Mouse (Mus musculus) heart, postnatal 4 days (tissue): ENCODE measurements around the gene Tll2. TPM values are rescaled to one million over a fixed set of nuclear protein-coding genes. Genes with fewer than 3 reads are reported as not detected.

Experiments
- DNase-seq: peaks from one replicate; pipeline ENCODE4 v3.0.0; 2021
- total RNA-seq, 2 experiments: library from RNA; stranded (reverse); gene quantifications; 2 replicates each; pipeline ENCODE4 v1.2.3; 2021

The Tll2 gene
- total RNA-seq, 2 experiments from 2014 or later: 2.3 to 2.4 TPM

- DNase-seq: peak; percentile 29
Measured at GRCm38 (mm10) chr19:41154681-41155080, 52.0 kb downstream of the Tll2 start.

DNA sequence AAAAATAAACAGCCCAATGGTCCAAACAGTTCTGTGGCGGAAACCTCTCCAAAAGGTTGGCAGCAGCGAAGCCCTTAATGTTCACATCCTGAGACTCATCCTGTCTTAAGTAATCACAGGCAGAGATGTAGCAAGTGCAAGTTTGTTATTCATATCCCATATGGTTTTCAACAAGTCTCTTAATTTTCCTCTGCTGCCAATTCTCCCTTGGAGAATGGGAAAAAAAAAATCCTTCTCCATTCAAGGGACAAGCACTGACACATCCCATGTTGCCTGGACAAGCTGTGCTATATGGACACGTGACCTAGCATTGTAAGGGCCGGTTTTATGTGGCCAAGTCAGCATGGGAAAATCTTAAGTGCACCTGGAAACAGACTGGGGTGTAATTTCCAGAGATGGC is 54.2 kb downstream of the Tll2 start:
- DNase-seq: peak; percentile 17

- no peak for DNase-seq
Measured at GRCm38 (mm10) chr19:41152016-41152370, 54.6 kb downstream of the Tll2 start.

DNA sequence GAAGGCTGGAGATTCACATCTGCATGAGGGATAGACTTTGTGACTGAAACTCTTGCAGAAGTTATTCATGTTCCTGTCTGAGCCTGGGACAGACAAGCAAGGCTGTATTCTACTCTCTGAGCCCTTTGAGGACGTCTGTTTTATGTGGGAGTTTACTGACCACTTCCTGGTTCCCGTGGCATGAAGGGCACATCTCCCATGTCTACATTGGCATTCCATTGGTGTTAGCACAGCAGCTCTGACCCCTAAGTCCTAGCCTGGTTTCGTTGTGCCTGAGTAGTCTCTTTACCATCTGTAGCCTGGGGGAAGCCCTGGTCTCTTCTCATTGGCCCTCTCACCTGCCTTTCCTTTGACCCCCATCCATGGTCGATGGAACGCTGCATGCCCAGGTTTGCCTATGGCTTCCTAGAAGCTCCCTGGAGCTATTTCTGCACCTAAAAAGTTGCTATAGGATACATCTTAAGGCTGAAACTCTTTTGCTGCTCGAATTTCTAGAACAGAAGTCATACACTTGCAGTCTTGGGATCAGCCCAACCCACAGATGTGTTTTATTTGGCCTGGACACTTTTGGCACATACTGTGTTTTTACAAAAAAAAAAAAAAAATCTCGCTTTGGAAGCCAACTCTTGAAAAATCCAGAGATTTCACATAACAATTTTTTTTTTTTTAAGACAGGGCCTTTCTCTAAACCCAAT is 55.2 kb downstream of the Tll2 start:
- peak; percentile 24 for DNase-seq

- no peak for DNase-seq
Measured at GRCm38 (mm10) chr19:41140961-41141360, 65.7 kb downstream of the Tll2 start.

GRCm38 (mm10) chr19:41139629-41140028 is 67.0 kb downstream of the Tll2 start:
- DNase-seq: peak; percentile 45

DNA sequence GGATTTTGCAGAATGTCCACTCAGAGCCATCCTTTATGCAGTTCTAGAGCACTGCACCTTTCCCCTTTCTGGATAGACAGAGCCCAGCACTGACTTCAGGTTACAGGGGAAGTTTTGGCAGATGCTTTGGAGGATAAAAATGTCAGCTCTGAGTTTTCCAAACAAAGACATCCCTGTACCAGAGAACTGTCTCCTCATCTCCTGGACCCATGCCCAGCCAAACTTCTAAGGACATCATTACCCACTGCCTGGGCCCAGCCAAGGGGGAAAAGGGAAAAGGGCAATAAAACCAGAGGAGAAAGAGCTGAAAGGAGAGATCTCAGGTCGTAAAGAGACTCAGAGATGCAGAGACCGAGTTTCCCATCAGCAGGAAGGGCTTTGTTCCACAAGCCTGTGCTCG is 83.6 kb downstream of the Tll2 start:
- DNase-seq: no peak

- no peak for DNase-seq
Measured at GRCm38 (mm10) chr19:41119924-41120323, 86.7 kb downstream of the Tll2 start.

DNA sequence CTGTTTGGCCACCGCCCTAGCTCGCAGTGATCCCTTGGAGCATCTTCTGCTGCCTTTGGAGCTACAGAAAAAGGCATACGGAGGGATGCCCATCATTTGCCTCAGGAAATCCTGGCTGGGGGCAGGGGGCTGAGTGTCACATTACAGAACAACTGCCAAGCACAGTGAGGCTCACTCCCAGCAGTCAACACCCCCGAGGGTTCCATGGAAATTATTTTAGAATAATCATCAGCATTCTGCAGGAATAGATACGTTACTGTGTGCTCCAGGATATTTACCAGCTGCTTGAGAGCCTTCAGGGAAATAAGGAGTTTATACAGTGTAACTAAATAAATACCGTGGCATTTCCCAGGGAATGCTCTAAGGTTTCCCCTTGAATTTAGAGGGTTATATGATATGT is 88.3 kb downstream of the Tll2 start:
- DNase-seq: peak; percentile 18

DNA sequence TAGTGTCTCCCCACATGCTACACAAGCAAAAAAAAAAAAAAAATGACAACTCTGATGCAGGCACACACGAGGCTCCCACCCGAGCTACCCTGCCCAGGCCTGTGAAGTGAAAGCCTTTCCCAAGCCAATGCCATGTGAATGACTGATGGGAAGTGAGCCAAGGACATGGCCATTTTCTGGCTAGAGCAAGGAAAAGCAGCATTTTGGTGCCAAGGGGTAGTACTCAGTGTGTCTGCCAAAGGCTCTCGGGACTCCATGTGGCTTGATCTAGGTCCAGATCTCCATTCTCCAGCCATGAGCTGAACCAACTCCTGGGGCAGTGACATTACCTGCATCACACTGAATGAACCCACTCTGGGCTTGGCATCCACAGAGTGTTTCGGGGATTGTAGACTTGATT is 89.3 kb downstream of the Tll2 start:
- DNase-seq: no peak

DNA sequence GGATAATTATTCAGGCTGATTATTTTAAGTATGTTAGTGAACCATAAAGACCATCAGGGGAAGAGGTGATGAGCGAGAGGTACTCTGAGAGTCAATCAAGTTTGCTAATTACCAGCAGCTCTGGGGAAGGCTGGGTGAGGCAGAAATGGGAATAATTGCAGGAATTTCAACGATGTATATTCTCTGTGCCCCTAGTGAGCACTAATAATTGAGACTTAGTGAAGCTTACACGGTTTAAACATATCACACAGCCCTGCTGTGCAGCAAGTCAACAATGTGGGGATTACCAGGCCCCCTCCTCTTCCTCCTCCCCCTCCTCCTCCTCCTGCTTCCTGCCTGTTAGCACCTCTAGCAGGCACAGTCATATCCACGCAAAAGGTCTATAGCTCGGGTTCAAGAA is 92.0 kb downstream of the Tll2 start:
- DNase-seq: no peak

GRCm38 (mm10) chr19:41113911-41114531 is 92.6 kb downstream of the Tll2 start:
- DNase-seq: no peak

DNA sequence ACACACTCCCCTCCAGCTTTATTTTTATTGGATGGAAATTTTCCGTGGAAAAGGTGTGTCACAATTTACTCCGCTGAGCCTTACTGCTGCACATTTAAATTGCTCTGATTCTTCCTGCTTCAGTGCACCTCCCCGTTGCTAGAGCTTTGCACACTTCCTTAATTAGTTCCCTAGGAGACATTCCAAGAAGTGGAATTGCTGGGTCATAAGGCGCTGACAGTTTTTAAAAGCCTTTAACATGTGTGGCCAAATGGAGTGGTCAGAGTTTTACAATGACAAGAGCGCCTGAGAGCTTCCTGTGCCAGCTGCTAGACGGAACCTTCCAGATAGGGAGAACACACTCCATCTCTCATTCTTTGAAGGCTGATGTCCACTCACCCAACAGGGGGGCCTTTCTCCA is 94.0 kb downstream of the Tll2 start:
- no peak for DNase-seq

DNA sequence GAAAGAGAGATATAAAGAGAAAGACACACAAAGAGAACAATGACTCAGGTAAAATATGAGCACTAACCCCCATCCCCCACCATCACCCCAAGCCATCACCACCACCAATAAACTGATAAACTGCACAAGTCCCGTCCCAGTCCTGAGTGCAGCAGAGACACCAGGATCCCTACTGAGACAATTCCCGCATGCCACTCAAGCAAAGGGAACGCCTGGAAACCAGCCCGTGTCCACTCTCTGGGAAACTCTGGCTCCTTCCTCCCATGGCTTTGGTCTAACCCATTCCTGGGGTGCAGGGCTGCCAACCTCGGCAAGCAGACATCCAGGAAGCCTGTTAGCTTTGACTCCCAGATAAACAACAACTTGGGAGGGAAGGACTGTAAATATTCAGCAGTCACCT is 96.6 kb downstream of the Tll2 start:
- DNase-seq: no peak

- DNase-seq: no peak
Measured at GRCm38 (mm10) chr19:41109496-41109895, 97.1 kb downstream of the Tll2 start.

GRCm38 (mm10) chr19:41108666-41109065 is 98.0 kb downstream of the Tll2 start:
- no peak for DNase-seq

- DNase-seq: no peak
Measured at GRCm38 (mm10) chr19:41107530-41107929, 99.1 kb downstream of the Tll2 start.

GRCm38 (mm10) chr19:41104922-41105321 is 101.7 kb downstream of the Tll2 start:
- DNase-seq: peak; percentile 33

DNA sequence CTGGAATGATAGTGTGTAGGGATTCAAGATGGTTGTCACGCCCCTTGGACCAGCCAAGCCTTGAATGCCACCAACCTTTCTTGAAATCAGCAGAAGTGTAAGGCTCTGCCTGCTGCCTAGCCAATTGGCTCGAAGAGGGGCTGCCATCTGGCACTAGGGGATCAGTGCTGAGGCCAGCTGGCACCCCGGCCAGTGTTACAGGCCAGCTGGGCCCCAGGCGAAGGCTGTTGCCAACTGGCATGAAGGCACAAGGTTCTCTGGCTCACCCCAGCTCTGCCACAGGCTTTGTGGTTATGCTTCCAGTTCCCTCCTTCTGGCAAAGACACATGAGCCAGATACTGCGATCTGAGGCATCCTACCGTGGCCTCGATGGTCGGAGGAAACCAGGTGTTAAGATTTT is 105.2 kb downstream of the Tll2 start:
- DNase-seq: peak; percentile 28

DNA sequence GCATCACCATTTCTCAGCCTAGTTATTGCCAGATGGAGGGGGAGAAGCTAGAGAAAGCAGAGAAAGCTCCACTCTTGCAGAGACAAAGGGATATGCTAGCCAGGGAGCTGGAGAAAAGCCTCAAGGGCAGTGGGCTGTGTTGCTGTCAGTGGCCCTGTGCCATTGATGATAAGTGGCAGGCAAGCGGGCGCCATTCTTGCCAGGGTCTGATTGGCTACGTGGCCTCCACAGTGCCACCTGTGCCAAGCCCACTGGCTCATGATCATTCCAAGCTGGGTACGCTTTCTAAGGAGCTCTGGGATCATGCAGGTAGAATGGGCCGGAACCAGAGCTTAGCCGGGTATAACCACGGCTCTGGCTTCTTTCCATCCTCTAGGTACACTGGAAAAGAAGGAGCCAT is 105.8 kb downstream of the Tll2 start:
- no peak for DNase-seq

DNA sequence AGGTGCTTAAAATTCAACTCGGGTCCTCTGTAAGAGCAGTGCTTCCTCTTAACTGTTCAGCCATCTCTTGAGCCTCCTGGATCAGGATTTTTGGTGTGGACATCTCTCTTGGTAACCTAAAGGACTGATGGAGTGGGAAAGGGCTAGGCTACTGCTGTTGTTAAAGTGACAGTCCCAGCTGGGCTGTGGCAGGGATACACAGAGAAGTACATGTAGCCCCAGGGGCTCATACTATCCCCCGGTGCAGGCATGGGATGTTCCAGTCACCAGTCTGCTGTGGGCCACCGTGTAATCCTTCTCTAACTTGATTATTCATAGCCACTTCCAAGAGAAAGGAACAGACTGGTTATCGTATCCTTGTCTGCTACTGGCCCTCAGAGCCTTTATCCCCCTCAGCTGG is 109.6 kb downstream of the Tll2 start:
- DNase-seq: no peak

- DNase-seq: no peak
Measured at GRCm38 (mm10) chr19:41091901-41092300, 114.7 kb downstream of the Tll2 start.

DNA sequence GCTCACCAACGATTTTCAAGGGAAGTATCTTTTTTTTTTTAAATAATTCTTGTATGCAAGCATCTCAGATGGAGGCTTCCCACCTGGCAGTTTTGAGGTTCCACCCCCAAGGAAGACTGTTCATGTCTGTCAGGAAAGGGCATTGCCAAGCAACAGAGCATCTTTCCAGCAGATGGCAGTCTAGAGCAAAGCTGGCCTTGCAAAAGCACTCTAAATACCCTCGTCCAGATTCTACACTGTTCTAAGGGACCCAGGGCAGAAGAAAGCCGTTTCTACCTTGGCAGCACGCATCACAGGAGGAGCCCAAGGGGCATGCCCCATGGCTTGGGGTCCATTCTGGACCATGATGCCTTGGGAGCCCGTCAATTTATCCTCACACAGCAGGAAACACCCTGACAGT is 116.8 kb downstream of the Tll2 start:
- DNase-seq: peak; percentile 70

DNA sequence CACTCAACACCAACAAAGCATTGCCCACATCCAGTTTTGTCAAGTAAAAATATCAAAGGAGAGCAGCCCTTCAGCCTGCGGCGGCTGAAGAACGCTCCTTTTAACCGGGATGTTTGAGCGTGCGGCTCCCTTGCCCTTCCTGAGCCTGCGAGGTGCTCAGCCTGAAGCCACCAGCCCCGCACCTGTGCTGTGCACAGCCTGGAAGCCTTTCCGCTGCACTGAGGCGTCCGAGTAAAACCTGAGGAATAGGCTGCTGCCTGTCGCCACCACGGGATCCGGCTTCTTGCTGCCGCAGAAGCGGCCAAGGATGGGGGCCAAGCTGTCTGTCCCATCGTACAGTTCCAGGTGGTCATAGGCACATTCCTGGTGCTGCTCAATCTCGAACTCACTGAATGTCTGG is 118.1 kb downstream of the Tll2 start:
- no peak for DNase-seq

DNA sequence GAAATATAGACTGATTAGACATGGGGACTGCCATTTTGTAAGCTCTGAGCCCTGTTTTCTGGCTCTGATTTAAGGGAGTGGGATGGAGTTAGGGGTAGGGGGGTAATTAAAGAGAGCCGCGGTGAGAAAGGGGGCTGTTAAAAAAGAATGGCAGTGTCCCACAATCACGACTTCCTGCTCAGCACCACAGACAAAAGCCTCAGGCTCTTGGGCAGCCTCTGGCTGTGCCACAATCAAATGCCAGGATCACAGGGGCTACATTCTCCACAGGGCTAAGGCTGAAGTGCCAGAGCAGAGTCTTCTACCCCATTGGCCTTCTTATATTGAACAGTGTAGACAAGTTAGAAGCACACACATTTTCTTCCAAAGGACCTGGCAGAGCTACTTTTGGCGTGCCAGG is 118.7 kb downstream of the Tll2 start:
- DNase-seq: no peak
